Mouse (Mus musculus) heart, adult 18-20 months (tissue): ENCODE data around the gene Tenm2. TPM values are rescaled to one million over a fixed set of nuclear protein-coding genes. Genes with fewer than 3 reads are reported as not detected.

ENCODE experiments used
- DNase-seq, 2 experiments: peaks; one replicate each; pipeline ENCODE4 v3.0.0; 2021 to 2022; ENCODE audit warnings: mixed read lengths in 1 of 2
- total RNA-seq, 2 experiments: library from RNA; stranded (reverse); gene quantifications; 2 replicates each; pipeline ENCODE4 v1.2.3; 2021

Tenm2 gene
- total RNA-seq, 2 experiments from 2014 or later = 0.17 to 0.21 TPM

- DNase-seq = no peak
Observed at GRCm38 (mm10) chr11:36484466-36485069, 751.2 kb downstream of the Tenm2 start.

- peak; percentile 29 to 33 for DNase-seq
Observed at GRCm38 (mm10) chr11:36482136-36482535, 753.6 kb downstream of the Tenm2 start.

- no peak for DNase-seq
Observed at GRCm38 (mm10) chr11:36481524-36481923, 754.2 kb downstream of the Tenm2 start.

GRCm38 (mm10) chr11:36481086-36481485 lies 754.7 kb downstream of the Tenm2 start:
- DNase-seq = no peak

GRCm38 (mm10) chr11:36469811-36470551 lies 765.8 kb downstream of the Tenm2 start:
- no peak for DNase-seq

- no peak for DNase-seq
Observed at GRCm38 (mm10) chr11:36458451-36458850, 777.3 kb downstream of the Tenm2 start.

GRCm38 (mm10) chr11:36454076-36454475 lies 781.7 kb downstream of the Tenm2 start:
- no peak for DNase-seq

GRCm38 (mm10) chr11:36452436-36452835 lies 783.3 kb downstream of the Tenm2 start:
- DNase-seq = no peak

GRCm38 (mm10) chr11:36446351-36446750 lies 789.4 kb downstream of the Tenm2 start:
- no peak for DNase-seq

GRCm38 (mm10) chr11:36443821-36444220 lies 791.9 kb downstream of the Tenm2 start:
- DNase-seq = no peak

GRCm38 (mm10) chr11:36441801-36442200 lies 794.0 kb downstream of the Tenm2 start:
- no peak for DNase-seq

GRCm38 (mm10) chr11:36436251-36436650 lies 799.5 kb downstream of the Tenm2 start:
- DNase-seq = no peak

- no peak for DNase-seq
Observed at GRCm38 (mm10) chr11:36428947-36429346, 806.8 kb downstream of the Tenm2 start.

- DNase-seq = no peak
Observed at GRCm38 (mm10) chr11:36424959-36425358, 810.8 kb downstream of the Tenm2 start.

GRCm38 (mm10) chr11:36420047-36420446 lies 815.7 kb downstream of the Tenm2 start:
- no peak for DNase-seq

- DNase-seq = no peak
Observed at GRCm38 (mm10) chr11:36415244-36415643, 820.5 kb downstream of the Tenm2 start.

- no peak for DNase-seq
Observed at GRCm38 (mm10) chr11:36410881-36411280, 824.9 kb downstream of the Tenm2 start.

- DNase-seq = peak in 1 of 2 experiments; percentile 8
Observed at GRCm38 (mm10) chr11:36395803-36396710, 839.7 kb downstream of the Tenm2 start.

GRCm38 (mm10) chr11:36384696-36385095 lies 851.1 kb downstream of the Tenm2 start:
- DNase-seq = no peak

GRCm38 (mm10) chr11:36371814-36372213 lies 864.0 kb downstream of the Tenm2 start:
- peak; percentile 6 to 16 for DNase-seq

GRCm38 (mm10) chr11:36365067-36365466 lies 870.7 kb downstream of the Tenm2 start:
- DNase-seq = no peak

- no peak for DNase-seq
Observed at GRCm38 (mm10) chr11:36364441-36364840, 871.3 kb downstream of the Tenm2 start.

GRCm38 (mm10) chr11:36362514-36362913 lies 873.2 kb downstream of the Tenm2 start:
- DNase-seq = no peak
